Mouse (Mus musculus) yolk sac, embryonic 10.5 days (tissue): ENCODE data around the gene Kbtbd7.
A peak's percentile ranks its signal among the peaks of the same experiment; 100 is the strongest.
"Not testable (repeated sequence)": the region's sequence is repeated elsewhere in the genome, so short reads cannot be mapped to it uniquely, and the experiment has no call there.

ENCODE experiments used
- DNase-seq: peaks from one replicate; pipeline ENCODE4 v3.0.0-alpha.2; 2017; ENCODE audit warnings: low spot score

The Kbtbd7 gene

DNA sequence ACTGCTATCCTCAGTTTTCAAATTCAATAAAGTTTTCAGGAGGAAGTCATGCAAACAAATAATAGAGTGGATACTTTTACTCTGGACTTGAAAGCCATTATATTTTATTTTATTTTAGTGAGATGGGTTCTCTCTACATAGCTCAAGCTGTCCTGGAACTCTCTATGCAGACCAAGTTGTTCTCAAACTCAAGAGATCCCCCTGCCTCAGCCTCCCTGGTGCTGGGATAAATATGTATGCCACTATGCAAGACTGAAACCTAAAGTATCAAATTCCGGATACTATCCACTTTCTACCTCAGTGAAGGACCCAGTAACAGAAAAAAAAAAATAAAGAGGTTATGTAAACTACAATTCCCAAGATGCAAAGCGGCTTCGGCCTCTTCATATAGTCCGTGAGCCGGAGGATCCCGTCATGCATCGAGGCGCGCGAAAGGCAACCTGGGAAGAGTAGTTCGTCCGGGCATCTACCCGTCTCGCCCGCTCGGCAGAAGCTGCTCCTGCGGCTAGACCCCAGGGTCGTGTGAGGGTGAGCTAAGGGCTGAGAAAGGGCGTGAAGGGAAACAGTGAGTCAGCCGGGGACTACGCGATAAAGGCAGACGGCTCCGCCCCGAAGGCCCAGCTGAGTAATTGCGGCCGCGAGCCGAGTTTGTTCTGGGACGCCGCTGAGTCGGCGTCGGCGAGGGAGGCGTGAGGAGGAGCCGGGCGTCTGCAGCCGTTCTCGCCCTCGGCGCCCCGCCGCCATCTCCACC lies at the start of gene Kbtbd7:
Gene Kbtbd7 (plus strand): TSS at position 533 of the 751 bp plus-strand sequence.
- DNase-seq: peak; percentile 97

DNA sequence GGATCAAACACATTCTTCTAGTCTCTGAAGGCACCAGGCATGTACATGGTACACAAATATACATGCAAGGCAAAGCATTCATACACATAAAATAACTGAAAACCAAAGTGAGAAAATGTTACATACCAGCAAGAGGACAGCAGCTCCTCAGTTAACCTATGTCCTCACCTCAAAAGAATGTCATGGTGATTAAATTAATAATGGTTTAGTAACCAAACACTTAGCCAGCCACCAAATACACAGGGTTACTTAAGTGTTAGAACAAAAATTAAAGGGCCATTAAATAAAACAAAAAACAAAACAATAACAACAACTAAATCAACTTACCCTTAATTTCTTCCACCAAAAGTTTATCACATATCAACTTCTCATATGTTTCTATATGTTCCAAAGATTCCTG lies 49.3 kb upstream of the Kbtbd7 start:
- DNase-seq: no peak

DNA sequence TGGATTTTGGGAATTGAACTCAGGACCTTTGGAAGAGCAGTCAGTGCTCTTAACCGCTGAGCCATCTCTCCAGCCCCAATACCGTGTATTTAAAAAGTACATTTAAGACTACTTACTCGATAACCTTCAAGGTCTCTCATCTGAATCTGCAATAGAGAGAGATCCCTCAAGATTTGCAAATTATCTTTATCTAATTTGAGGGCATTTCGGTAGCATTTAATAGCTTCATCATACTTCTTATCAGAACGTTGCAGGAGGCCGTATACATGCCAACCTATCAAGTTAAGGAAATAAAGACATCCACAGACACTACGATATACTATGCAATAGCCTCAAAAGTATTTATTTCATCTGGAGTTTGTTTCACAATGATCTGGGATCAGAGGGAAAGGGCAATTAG lies 43.2 kb upstream of the Kbtbd7 start:
- no peak for DNase-seq

DNA sequence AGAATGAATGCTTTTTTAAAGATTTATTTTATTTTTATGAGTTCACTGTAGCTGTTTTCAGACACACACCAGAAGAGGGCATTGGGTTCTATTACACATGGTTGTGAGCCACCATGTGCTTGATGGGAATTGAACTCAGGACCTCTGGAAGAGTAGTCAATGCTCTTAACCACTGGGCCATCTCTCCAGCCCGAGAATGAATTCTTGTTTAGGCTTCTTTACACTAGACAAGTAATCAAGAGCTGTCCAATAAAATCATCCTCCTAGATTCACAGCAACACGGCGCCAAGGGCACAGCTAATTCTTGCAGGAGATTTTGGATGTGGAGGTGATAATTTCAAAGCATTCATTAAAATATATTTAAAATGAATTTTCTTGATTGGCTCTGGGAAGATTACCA lies 38.0 kb upstream of the Kbtbd7 start:
- DNase-seq: no peak

DNA sequence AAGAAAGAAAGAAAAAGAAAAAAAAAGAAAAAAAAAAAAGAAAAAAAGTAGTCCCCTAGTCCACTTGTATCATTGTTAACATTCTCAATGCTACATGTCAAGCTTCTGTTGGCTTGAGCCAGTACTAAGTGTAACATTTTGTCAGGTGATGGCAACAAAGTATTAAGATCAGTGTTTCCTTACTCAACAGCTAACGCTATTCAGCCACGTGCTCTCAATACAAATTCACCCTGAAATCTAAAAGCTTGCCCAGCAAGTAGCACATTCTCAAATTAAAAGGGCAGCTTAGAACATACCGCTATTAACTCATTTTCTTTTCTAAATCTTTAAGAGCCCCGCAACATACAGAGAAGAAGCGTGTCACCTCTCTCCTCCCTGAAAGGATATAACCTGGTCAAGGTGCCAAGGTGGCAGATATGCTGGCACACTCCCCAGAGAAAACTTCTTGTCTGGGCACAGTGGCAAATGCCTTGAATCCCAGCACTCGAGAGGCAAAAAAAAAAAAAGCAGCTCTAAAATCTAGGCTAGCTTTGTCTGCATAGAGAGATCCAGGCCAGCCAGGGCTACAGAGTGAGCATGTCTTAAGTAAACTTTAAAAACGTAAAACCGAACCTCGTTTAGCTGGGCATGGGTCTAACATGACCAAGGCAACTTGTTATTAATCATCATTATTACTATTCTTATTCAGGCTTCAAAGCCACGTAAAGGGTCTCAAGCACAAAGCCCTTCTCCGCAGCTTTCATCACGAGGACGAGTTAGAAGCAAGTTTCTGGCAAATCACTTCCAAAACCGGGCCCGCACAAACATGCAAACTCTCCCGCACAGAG lies 36.7 kb upstream of the Kbtbd7 start:
- DNase-seq: no peak

DNA sequence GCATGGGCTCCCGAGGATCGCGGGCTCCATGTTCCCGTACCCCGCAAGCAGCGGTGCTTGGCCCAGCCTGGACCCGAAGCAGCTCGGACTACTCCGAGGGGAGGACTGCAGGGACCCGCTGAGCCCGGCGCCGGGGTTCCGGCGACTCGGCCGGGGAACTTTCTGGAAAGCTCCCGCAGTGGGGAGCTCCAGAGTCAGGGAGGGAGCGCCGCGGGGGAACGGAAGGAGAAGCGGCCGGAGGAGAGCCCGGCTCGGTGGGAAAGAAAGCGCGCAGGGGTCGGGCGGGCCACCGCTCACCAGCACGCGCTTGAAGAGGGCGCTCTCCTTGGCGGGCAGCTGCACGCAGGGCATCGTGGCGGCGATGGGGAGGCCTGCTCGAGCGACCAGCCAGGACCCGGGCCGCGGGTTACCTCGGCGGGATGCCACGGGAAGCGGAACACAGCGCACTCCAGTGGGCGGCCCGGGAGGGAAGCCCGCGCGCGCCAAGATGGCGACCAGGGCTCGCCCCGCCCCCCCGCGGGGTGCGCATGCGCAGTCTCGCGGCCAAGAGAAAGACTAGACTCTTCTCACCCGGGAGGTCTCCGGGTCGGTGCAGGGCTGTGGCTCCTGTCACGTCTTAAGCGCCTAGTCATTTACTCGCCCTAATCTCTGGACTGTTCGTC lies 35.9 kb upstream of the Kbtbd7 start, which contains the start of gene Naa16:
Gene Naa16 (minus strand): TSS at position 514 of the 662 bp plus-strand sequence.
- DNase-seq: peak; percentile 94

DNA sequence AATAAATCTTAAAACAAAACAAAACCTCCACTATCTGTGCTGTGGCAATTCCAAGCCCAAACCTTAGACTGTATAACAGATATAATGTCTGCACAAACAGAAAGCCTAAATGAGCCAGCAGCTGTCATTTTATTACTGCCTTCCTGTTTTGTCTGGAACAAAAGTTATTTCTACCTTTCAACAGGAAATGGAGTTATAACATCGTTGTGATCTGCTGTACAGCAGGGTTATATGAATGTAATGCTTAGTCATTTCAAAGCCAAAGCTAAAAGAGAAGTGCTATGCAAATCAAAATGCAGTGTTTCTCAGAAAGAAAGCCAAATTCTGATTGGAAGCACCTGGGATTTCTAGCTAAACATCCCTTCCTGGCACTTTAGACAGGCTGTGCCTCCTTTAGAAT lies 33.0 kb upstream of the Kbtbd7 start:
- DNase-seq: no peak

DNA sequence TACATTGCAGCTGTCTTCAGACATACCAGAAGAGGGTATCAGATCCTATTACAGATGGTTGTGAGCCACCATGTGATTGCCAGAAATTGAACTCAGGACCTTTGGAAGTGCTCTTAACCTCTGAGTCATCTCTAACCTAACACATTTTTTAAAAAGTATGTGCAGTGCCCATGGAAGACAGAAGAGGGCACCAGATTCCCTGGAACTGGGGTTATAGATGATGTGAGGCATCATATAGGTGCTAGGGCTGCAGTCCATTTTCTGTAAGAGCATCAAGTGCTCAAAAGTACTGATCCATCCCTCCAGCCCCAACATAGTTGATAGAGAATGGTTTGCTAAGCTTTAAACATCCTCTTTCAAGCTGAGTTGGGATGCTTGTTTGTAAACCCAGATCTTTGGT lies 31.7 kb upstream of the Kbtbd7 start:
- DNase-seq: peak; percentile 28

DNA sequence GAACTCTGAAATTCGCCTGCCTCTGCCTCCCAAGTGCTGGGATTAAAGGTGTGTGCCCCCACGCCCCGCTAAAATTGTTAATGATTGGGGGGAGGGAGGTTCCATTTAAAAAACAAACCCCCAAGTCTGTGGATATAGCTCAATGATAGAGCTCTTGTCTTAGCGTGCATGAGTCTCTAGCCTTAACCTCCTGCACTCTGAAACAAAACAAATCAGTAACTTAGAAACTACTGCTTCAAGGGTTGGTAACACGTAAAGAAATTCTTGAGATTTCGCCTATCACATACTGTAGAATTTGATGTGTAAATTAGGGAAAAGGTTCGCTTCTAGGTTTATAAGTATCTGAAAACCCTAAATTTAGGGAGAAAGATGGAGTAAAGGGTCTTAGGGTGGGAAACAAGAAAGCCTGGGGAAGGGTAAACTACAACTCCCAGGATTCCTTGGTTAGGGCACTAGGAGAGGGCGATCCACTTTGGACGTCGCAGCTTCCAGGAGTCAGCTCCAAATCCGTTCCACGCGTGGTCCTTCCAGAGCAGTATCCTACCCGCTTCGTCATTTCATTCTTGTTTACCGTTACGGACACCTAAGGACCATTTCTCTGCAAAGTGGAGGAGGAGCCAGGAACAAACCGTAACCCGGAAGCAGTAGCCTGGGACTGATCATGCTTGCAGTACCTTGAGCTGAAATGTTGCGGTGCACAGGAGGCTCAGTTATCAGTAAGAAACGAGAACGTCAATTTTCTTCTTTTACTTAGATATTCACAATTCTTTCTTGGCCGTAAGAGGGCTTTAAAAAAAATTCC lies 28.8 kb upstream of the Kbtbd7 start, which contains the start of gene Mtrf1:
Gene Mtrf1 (plus strand): TSS at position 452 of the 802 bp plus-strand sequence.
- peak; percentile 86 for DNase-seq

DNA sequence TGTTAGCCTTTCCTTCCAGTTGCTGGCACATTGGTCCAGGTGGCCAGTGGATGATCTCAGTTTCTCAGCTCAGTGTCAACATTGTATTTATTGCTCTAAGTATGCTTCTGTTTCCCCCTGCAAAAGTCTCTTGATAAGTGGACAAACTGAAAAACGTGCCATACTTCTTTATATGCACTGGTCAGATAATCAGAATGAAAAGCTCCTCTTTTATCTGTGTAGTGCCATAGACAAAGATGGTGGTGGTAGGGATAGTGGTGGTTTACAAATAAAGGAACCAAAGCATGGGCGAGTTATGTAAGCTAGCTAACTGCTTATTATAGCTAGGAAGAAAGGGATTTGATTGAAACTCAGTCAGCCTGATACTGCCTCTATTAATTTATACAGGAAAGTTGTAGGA lies 18.7 kb upstream of the Kbtbd7 start:
- DNase-seq: no peak

DNA sequence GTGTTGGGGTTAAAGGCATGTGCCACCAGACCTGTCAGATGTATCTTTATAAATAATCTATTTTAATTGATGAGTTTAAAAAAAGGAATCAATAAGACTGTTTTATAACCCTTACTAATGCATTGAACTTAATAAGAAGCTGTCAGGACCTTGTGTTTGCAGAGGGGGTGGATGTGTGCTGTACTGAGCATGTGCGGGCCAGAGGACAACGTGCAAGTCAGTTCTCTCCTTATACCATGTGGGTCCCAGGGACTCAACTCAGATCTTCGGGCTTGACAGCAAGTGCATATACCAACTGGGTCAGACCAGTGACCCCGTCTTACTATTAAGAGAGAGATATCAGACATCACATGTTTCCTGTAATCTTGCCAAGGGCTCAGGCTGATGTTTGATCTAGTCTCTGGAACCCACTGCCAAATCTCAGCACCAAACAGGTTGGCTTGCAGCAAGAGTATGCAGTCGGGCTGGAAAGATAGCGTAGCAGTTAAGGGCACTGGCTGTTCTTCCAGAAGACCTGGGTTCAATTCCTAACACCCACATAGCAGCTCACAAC lies 17.0 kb upstream of the Kbtbd7 start:
- DNase-seq: no peak

DNA sequence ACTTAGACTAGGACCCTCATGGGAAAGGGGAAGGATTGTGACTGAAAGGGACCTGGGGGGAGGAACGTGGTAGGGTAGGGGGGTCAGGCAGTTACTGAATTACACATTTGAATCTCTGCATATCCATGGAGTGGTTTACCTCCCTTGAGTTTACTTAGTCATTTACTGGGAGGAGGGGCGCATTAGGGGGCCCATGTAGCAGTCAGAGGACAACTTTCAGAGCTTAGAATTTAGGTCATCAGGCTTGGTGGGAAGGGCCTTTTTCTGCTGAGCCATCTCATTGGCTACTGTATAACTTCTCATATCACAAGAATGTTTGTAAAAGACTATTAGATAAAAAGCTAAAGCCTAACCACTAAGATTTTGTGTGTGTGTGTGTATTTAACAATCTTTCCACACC lies 15.6 kb upstream of the Kbtbd7 start:
- no peak for DNase-seq

DNA sequence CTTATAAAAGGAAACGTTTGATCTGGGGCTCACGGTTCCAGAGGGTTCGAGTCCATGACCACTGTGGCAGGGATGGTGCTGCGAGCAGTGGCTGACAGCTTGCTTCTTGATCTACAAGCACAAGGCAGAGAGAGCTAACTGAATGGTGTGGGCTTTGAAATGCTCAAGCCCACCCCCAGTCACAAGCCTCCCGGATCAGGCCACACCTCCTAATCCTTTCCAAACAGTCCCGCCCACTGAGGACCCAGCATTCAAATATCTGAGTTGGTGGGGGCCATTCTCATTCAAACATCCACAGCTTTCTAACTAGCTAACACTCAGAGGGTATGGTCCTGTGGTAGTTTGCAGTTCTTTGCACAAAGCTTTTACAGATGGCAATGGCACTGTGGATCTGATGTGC lies 13.2 kb upstream of the Kbtbd7 start:
- no peak for DNase-seq

DNA sequence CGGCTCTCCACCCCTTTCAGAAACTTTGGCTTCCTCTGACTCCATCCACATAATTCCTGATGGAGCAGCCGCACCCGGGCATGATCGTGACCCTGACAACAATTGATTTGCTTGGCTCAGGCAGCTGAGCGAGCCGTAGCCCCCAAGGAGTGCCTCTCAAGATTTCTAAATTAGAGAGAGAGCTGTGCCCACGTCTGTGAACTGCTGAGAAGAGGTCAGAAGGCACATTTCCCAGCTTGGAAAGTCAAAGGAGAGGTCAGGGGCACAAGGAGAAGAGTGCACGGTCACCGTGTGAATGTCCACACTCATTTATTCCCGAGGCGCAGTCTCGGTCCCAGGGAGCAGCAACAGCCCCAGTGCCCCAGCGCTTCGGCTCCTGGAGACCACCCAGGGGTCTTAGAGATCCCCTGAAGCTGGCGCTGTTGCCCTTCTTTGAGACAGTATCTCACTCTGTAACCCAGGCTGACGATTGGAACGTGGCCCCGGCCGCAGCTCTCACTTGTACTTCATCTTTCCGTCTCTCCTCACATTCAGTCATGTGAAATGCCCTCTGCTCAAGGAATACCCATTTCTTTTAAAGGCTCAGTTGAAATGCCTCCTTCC lies 6.1 kb upstream of the Kbtbd7 start:
- no peak for DNase-seq

DNA sequence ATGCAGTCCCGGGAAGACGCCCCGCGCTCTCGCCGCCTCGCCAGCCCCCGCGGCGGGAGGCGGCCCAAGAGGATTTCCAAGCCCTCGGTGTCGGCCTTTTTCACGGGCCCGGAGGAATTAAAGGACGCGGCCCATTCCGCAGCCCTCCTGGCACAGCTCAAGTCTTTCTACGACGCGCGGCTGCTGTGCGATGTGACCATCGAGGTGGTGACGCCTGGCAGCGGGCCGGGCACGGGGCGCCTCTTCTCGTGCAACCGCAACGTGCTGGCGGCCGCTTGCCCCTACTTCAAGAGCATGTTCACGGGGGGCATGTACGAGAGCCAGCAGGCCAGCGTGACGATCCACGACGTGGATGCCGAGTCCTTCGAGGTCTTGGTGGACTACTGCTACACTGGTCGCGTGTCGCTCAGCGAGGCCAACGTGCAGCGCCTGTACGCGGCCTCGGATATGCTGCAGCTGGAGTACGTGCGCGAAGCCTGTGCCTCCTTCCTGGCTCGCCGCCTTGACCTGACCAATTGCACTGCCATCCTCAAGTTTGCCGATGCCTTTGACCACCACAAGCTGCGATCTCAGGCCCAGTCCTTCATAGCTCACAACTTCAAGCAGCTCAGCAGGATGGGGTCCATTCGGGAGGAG lies 537 bp downstream of the Kbtbd7 start:
- DNase-seq: not testable (repeated sequence)

DNA sequence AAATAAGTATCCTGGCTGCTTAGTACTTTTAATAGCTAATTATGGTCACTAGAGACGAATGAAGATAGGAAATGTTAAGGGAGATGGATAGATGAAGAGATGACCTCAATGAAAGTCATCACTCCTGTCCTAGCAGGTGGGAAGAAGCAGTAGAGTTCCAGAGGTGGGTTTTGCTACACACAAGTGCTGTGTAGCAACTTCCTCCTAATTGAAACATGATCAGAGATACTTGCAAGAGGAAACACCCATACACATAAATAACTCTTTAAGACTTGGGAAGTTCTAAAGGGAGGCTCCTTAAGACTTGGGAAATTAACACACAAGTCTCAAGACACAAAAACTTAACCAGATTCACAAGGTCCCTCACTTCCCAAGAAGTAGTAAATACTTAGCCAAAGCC lies 7.8 kb downstream of the Kbtbd7 start:
- no peak for DNase-seq

DNA sequence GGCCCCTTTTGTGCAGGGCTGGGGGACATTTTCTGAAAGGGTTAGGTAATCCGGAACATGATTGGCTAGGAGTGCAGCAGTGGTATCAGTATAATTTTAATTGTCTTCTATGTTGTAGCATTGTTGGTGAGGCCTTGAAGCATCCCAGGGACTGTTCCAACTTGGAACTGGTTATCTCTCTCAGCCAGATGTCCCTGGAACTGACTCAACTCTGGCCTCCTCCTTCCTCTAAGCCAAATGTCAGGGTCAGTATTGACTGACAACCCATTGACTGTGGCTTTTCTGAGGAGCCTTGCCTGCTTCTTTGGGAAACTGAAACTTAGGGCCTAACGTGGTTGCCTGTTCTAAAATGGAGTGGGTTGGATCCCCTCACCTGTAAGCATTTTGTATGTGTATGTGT lies 14.3 kb downstream of the Kbtbd7 start:
- no peak for DNase-seq

DNA sequence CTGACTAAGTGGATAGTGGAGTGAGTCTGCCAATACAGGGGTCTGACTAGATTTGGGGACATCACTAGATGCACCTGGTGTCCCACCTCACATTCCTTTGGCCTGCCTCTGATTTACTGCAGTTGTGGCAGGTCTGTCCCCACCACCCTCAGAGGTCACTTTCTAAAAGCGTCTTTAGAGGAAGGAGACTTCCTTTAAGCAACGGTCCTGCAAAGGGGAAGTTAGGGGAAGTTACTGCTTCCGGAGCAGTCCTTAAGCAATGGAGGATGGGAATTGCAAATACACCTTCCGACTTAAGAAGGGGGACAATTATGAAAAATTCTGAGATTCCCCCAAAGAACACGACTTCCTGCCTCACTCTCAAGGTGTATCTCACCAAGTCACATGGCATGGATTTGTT lies 15.1 kb downstream of the Kbtbd7 start:
- DNase-seq: no peak

DNA sequence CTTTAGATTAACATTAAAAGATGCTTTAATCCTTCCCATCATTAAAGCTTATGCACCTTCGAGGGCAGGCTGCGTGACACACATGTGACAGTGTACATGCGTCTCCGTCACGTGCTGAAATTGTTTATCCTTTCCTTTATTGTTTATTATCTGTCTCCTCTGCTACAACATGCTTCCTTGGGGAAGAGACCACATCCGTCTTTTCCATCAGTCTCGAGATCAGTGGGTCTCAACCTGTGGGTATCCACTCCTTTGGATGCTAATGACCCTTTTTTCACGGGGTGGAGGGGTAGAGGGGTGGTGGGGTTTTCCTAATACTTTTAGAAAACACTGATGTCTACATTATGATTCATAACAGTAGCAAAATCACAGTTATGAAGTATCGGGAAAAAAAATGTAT lies 18.3 kb downstream of the Kbtbd7 start:
- no peak for DNase-seq

DNA sequence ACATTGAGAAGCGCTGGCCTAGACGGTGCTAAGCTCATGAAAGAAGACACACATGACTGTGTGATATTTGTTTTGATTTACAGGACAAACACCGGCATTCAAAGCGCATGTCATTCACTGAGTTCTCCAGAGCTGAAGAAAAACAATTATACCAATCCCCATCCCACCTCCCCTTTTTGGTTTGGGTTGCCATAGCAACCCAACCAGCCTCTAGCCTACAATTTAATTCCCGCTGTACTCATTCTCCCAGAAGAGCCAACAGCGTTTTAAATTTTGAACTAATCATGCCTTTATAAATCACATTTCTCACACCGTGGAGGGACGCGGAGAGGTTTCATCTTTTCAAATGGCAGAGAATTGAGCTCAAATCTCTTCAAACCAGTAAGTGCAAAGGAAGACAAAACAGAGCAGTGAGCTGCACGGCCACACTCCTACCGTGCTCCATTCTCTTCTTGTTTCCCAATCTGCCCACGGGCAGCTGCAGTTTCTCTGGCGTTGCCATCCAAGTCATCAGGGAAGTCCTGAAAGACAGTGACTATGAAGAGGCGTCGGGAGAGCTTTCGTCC lies 18.8 kb downstream of the Kbtbd7 start:
- DNase-seq: no peak
